Mouse (Mus musculus): ENCODE results near the gene Trank1. TPM values are rescaled to one million over a fixed set of nuclear protein-coding genes. Genes with fewer than 3 reads are reported as not detected.

Trank1 gene
- total RNA-seq, 2 experiments from 2014 or later, result not detected

GRCm38 (mm10) chr9:111302196-111302831, 9.2 kb upstream of the Trank1 start:
- DNase-seq, result no peak

GRCm38 (mm10) chr9:111304036-111304435, 7.5 kb upstream of the Trank1 start:
- DNase-seq, result no peak

- no peak for DNase-seq
Observed at GRCm38 (mm10) chr9:111306142-111306541, 5.4 kb upstream of the Trank1 start.

- DNase-seq, result no peak
Observed at GRCm38 (mm10) chr9:111311843-111312441, 403 bp downstream of the Trank1 start.

GRCm38 (mm10) chr9:111312442-111313141, 1.1 kb downstream of the Trank1 start:
- DNase-seq, result no peak

GRCm38 (mm10) chr9:111313299-111313698, 1.8 kb downstream of the Trank1 start:
- no peak for DNase-seq

GRCm38 (mm10) chr9:111313793-111314192, 2.3 kb downstream of the Trank1 start:
- DNase-seq, result no peak

GRCm38 (mm10) chr9:111314219-111314618, 2.7 kb downstream of the Trank1 start:
- peak in 1 of 2 experiments; percentile 63 for DNase-seq

- DNase-seq, result no peak
Observed at GRCm38 (mm10) chr9:111320912-111321311, 9.4 kb downstream of the Trank1 start.

GRCm38 (mm10) chr9:111324881-111325280, 13.3 kb downstream of the Trank1 start:
- peak; percentile 6 to 14 for DNase-seq

- no peak for DNase-seq
Observed at GRCm38 (mm10) chr9:111329881-111330280, 18.3 kb downstream of the Trank1 start.

- DNase-seq, result no peak
Observed at GRCm38 (mm10) chr9:111333790-111334189, 22.3 kb downstream of the Trank1 start.

- no peak for DNase-seq
Observed at GRCm38 (mm10) chr9:111334555-111335164, 23.1 kb downstream of the Trank1 start.

GRCm38 (mm10) chr9:111351233-111351632, 39.7 kb downstream of the Trank1 start:
- no peak for DNase-seq

GRCm38 (mm10) chr9:111351641-111352040, 40.1 kb downstream of the Trank1 start:
- DNase-seq, result no peak

GRCm38 (mm10) chr9:111352646-111353045, 41.1 kb downstream of the Trank1 start:
- DNase-seq, result no peak

- no peak for DNase-seq
Observed at GRCm38 (mm10) chr9:111355041-111355440, 43.5 kb downstream of the Trank1 start.

GRCm38 (mm10) chr9:111356386-111356785, 44.8 kb downstream of the Trank1 start:
- peak; percentile 8 to 19 for DNase-seq

GRCm38 (mm10) chr9:111363656-111364055, 52.1 kb downstream of the Trank1 start:
- no peak for DNase-seq

GRCm38 (mm10) chr9:111367713-111368112, 56.2 kb downstream of the Trank1 start:
- no peak for DNase-seq

GRCm38 (mm10) chr9:111372079-111372478, 60.5 kb downstream of the Trank1 start:
- no peak for DNase-seq

- no peak for DNase-seq
Observed at GRCm38 (mm10) chr9:111377868-111378267, 66.3 kb downstream of the Trank1 start.

Data from heart, adult 18-20 months (tissue).